Mouse (Mus musculus) lung, embryonic 15.5 days (tissue): Measurements from ENCODE around the gene Sdsl. TPM values are rescaled to one million over a fixed set of nuclear protein-coding genes. Genes with fewer than 3 reads are reported as not detected.

Source experiments
- ATAC-seq: fragments of 200-750 bp; cut with Nextera tagmentation; 2 replicates; pipeline ENCODE4 v1.8.0; 2017; ENCODE audit warnings: moderate number of reproducible peaks, borderline replicate concordance; ENCODE audit not compliant: low FRiP score, low TSS enrichment; ENCODE audit errors: extremely low read depth
- H3K27ac ChIP-seq: fragments of 300-500 bp; sonication (generic); 2 replicates; pipeline ENCODE4 v1.5.1; 2015; ENCODE audit warnings: moderate library complexity, mild to moderate bottlenecking, inconsistent platforms
- H3K27me3 ChIP-seq: fragments of 300-500 bp; sonication (generic); 2 replicates; pipeline ENCODE4 v1.6.1; 2015; ENCODE audit warnings: inconsistent platforms
- H3K36me3 ChIP-seq: fragments of 300-500 bp; sonication (generic); 2 replicates; pipeline ENCODE4 v1.6.1; 2015; ENCODE audit warnings: inconsistent platforms
- H3K4me1 ChIP-seq: fragments of 300-500 bp; sonication (generic); 2 replicates; pipeline ENCODE4 v1.6.1; 2015; ENCODE audit warnings: inconsistent platforms
- H3K4me2 ChIP-seq: fragments of 300-500 bp; sonication (generic); 2 replicates; pipeline ENCODE4 v1.6.1; 2015; ENCODE audit warnings: inconsistent platforms, mild to moderate bottlenecking, moderate library complexity
- H3K4me3 ChIP-seq: fragments of 300-500 bp; sonication (generic); 2 replicates; pipeline ENCODE4 v1.5.1; 2015; ENCODE audit warnings: mild to moderate bottlenecking, inconsistent platforms
- H3K9ac ChIP-seq: fragments of 300-500 bp; sonication (generic); 2 replicates; pipeline ENCODE4 v1.6.1; 2015; ENCODE audit warnings: inconsistent platforms
- H3K9me3 ChIP-seq: fragments of 300-500 bp; sonication (generic); 2 replicates; pipeline ENCODE4 v1.6.1; 2016; ENCODE audit warnings: inconsistent platforms
- WGBS: fragments of 180-500 bp; shearing (Covaris S2); methylation state at CpG from one replicate; pipeline ENCODE4 v1.1.7; 2015; 5-methylcytosine and 5-hydroxymethylcytosine counted together
- polyA plus RNA-seq: library from polyadenylated mRNA; unstranded; fragments of >200 nt; fragmentation: Nextera tagmentation; extraction: Ambion mirVana; gene quantifications from 2 replicates; pipeline ENCODE4 v1.2.1, GENCODE M21; 2015

Gene Sdsl
- polyA plus RNA-seq, 1 experiment from 2014 or later, result 7.3 TPM

DNA sequence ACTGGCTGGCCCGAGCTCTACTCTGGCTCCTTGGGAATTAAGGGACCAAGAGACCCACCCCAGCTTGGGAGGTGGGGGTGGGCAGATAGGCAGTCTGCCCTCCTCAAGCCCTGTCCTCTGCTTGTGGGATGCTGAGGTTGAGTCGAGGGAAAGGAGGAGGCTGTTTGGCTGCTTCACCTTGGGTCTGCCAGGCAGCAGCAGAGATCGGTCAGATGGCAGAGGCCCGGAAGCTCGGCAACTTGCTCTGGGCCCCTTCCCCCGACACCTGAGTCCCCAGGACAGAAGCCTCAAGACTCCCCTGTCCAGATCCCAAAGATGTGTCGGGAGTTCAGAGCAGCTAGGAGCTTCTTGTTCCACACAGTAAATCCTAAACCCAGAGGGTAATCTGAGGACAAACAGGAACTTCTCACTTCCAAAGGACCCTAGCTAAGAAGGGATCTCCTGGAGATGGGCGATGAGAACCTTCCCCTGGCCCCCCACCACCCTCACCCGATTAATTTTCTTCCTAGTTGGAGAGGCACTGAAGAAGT, 40.1 kb downstream of the Sdsl start:
- no peak for ATAC-seq
- Histone ChIP-seq H3K4me1 (peaks cover 17% of the 10 kb centered on the region), H3K9me3 (no peaks in the 10 kb centered on the region), H3K36me3 (no peaks in the 10 kb centered on the region), H3K4me3 (no peak overlapping the region), H3K27ac (no peak overlapping the region), H3K4me2 (no peak overlapping the region), H3K27me3 (peaks cover 99% of the 10 kb centered on the region), H3K9ac (no peak overlapping the region)
- WGBS, result 2% methylated on average over 9 of the region's 9 CpGs

DNA sequence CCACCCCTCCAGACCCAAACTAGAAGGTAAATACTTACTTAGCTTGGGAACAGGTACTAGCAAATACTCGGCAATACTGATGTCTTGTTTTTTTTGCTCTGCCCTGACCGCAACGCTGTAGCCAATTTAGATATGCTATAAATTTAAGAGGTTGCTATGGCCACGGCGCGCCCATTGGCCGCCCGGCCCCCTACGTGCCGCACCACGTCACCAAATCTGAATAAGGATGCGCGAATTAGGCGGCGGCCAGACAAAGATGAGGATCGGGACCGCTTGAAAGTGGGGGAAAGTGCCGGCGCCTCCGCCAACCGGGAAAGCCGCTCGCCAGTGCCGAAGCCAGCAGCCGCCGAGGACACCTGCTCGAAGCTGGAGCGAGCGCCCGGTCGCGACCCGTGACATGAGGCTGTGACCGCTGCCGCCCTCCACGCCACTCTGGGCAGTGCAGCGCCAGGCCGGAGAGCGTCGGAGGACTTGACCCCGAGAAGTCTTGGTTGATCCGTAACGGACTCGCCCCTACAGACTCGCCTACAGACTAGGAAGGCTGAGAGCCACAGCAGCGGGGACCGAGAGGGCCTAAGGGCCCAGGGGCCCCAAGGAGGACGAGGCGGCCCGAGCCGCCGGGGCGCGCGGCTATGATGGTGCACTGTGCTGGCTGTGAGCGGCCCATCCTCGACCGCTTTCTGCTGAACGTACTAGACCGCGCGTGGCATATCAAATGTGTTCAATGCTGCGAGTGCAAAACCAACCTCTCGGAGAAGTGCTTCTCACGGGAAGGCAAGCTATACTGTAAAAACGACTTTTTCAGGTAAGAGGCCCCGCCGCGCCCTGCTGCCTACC, 40.7 kb downstream of the Sdsl start, which contains the start of gene Lhx5:
Lhx5 (plus strand) TSS at position 51 of the 837 bp plus-strand sequence.
- Histone ChIP-seq H3K27me3 (peaks cover 99% of the 10 kb centered on the region), H3K4me1 (peaks cover 17% of the 10 kb centered on the region), H3K4me3 (no peak within 1 kb of the TSS), H3K4me2 (no peak within 1 kb of the TSS), H3K9me3 (no peaks in the 10 kb centered on the region), H3K9ac (no peak within 1 kb of the TSS), H3K36me3 (no peaks in the 10 kb centered on the region), H3K27ac (no peak within 1 kb of the TSS)
- ATAC-seq, result no peak
- under 1% methylated on average over 69 of the region's 69 CpGs for WGBS

DNA sequence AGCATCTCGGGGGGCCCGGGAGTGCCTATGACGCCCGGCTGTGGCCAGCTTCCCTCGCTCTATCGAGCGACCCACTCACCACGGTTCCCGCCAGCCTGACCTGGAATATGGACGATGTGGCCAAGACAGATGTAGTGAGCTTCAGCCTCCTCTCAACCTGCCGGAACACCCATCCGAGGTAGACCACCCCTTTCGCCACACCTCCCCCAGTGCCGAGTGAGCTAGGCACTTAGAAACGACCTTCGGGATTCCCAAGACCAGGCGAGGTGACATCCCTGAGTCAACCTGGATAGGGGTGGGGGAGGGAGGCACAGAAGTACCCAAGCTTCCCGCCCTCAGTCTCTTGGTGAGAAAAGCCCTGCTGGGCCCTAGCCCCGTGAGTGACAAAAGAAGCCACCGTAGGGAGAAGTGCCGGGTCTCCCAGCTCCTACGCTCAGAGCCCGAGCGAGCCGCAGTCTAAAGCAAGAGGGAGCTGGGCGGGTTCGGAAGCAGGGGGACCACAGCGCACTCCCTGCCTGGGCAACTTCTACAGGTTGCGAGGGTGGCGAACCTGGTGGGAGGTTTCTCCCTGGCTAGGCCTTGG, 41.5 kb downstream of the Sdsl start:
- H3K9me3 ChIP-seq, result no peaks in the 10 kb centered on the region
- peaks cover 14% of the 10 kb centered on the region for H3K4me1 ChIP-seq
- H3K27me3 ChIP-seq, result peaks cover 99% of the 10 kb centered on the region
- no peak overlapping the region for H3K9ac ChIP-seq
- 2% methylated on average over 30 of the region's 30 CpGs for WGBS
- no peak overlapping the region for H3K4me2 ChIP-seq
- H3K27ac ChIP-seq, result no peak overlapping the region
- H3K36me3 ChIP-seq, result no peaks in the 10 kb centered on the region
- no peak overlapping the region for H3K4me3 ChIP-seq
- no peak for ATAC-seq

DNA sequence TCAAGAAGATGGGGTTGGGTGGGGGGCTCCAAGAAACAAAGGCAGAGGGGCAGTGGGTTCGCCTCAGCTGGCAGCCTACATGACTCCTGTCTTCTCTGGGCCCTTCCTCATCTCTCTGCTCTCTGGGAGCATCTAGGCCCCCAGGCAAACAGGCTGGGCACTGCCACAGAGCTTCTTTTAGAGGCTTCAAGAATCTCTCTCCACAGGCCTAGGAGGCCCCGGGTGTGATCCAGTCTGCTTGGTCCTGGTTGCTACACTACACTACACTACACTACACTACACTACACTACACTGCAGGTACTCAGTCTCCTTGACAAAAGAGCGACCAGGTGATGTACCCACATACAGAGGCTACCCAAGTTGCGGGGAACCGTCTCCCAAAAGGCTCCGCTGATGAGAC, 42.9 kb downstream of the Sdsl start:
- no peaks in the 10 kb centered on the region for H3K36me3 ChIP-seq
- no peak for ATAC-seq
- H3K27ac ChIP-seq, result no peak overlapping the region
- H3K4me1 ChIP-seq, result peaks cover 4% of the 10 kb centered on the region; the same call in 1 of the 2 replicates
- no peak overlapping the region for H3K4me2 ChIP-seq
- WGBS, result 7% methylated on average over 6 of the region's 6 CpGs
- no peaks in the 10 kb centered on the region for H3K9me3 ChIP-seq
- no peak overlapping the region for H3K4me3 ChIP-seq
- no peak overlapping the region for H3K9ac ChIP-seq
- H3K27me3 ChIP-seq, result peaks cover 98% of the 10 kb centered on the region

DNA sequence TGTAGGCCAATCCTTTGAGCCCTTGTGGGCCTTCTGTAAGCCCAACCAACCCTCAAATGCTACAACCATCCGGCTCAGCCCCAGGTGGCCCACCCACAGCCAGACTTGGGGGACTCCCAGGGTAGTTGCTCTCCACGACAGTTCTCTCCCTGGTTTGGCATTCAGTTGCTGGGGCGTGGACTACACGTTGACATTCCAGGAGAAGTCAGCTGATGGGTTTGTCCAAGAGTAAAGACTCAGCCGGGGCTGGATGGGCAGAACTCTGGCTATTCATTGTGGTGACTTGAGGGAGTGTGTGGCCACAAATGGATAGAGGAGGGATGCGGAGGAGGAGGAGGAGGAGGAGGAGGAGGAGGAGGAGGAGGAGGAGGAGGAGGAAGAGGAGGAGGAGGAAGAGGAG, 43.6 kb downstream of the Sdsl start:
- Histone ChIP-seq H3K4me2 (no peak overlapping the region), H3K9ac (no peak overlapping the region), H3K27me3 (peaks cover 98% of the 10 kb centered on the region), H3K9me3 (no peaks in the 10 kb centered on the region), H3K36me3 (no peaks in the 10 kb centered on the region), H3K4me1 (peaks cover 4% of the 10 kb centered on the region; the same call in 1 of the 2 replicates), H3K27ac (no peak overlapping the region), H3K4me3 (no peak overlapping the region)
- 3% methylated on average over 5 of the region's 6 CpGs for WGBS
- ATAC-seq, result no peak

DNA sequence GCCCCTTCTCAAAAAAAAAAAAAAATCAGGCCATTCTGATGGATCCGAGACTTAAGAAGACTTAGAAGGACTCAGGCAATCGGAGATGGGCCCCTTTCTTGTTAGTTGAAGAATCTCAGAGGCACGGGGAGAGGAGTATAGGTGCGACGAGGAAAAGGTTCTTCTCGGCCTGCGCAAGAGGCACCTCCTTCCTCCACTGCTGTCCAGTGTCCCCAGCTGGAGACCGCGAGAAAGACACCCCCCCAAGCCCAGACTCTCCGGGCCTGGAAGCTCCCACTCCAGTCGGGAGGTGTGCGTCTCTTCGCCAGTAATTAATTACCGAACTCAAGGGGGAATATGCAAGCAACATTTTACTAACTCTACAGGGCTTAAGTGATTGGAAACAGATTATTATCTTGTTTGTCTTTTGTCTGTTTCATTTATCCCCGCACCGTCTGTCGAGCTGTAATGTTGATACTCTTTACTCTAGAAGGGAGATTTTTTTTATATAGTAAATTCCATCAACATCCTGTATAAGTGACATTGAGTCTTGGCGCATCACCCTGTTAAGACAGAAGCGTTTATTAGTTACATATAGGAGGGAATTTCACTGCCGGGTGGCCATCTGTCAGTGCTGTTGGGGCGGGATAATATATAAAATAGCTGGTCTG, 44.3 kb downstream of the Sdsl start:
- Histone ChIP-seq H3K36me3 (no peaks in the 10 kb centered on the region), H3K27me3 (peaks cover 98% of the 10 kb centered on the region), H3K27ac (no peak overlapping the region), H3K9ac (no peak overlapping the region), H3K4me1 (peaks cover 4% of the 10 kb centered on the region; the same call in 1 of the 2 replicates), H3K4me3 (no peak overlapping the region), H3K9me3 (no peaks in the 10 kb centered on the region), H3K4me2 (no peak overlapping the region)
- no peak for ATAC-seq
- under 1% methylated on average over 21 of the region's 21 CpGs for WGBS

DNA sequence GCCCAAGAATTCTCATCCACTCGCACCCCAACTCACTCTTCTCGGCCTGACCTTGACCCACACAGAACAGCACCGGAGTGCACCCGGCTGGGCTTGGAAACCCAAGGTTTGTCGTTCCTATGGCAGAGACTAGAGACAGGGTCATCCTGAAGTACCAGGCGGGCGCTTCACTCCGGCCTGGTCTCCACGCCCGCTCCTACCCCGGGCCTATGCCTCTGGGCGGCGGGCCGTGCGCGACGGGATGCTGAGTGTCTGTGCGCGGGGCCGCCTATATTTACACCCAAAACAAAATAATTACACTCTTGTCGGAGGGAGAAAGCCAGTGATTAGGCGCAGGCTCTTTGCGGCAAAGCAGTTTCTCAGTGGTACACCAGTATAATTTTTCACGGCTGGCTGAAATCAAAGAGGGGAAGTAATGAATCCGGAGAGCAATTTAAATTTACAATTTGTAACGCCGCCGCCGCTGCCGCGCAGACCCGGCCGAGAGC, 45.1 kb downstream of the Sdsl start:
- H3K4me3 ChIP-seq, result no peak overlapping the region
- H3K9me3 ChIP-seq, result no peaks in the 10 kb centered on the region
- no peaks in the 10 kb centered on the region for H3K36me3 ChIP-seq
- H3K27ac ChIP-seq, result no peak overlapping the region
- no peak overlapping the region for H3K4me2 ChIP-seq
- peaks cover 98% of the 10 kb centered on the region for H3K27me3 ChIP-seq
- H3K4me1 ChIP-seq, result peaks cover 4% of the 10 kb centered on the region; the same call in 1 of the 2 replicates
- under 1% methylated on average over 33 of the region's 33 CpGs for WGBS
- ATAC-seq, result no peak
- no peak overlapping the region for H3K9ac ChIP-seq

DNA sequence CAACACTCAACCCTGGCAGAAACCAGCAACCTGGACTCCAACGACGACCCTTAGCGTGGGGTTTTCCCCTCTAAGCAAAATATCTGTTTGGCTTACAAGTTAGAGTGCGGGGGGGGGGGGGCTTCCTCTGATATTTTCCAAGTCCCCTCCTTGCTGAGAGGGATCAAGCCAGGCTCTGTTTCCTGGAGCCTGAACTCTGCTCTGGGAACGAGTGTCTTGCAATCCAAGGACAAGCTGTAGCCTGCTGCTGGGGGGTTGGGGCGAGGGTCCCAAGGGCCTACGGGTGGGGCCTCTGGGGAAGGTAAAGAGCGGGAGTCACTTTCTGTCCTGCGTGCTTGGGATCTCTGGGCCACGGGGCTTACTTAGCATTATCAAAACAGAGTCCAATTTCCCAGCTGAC, 46.0 kb downstream of the Sdsl start:
- 2% methylated on average over 10 of the region's 10 CpGs for WGBS
- no peak for ATAC-seq
- H3K9me3 ChIP-seq, result no peaks in the 10 kb centered on the region
- H3K27ac ChIP-seq, result no peak overlapping the region
- H3K4me1 ChIP-seq, result peaks cover under 1% of the 10 kb centered on the region; the same call in 1 of the 2 replicates
- peaks cover 98% of the 10 kb centered on the region for H3K27me3 ChIP-seq
- no peak overlapping the region for H3K4me2 ChIP-seq
- H3K9ac ChIP-seq, result no peak overlapping the region
- H3K36me3 ChIP-seq, result no peaks in the 10 kb centered on the region
- no peak overlapping the region for H3K4me3 ChIP-seq

DNA sequence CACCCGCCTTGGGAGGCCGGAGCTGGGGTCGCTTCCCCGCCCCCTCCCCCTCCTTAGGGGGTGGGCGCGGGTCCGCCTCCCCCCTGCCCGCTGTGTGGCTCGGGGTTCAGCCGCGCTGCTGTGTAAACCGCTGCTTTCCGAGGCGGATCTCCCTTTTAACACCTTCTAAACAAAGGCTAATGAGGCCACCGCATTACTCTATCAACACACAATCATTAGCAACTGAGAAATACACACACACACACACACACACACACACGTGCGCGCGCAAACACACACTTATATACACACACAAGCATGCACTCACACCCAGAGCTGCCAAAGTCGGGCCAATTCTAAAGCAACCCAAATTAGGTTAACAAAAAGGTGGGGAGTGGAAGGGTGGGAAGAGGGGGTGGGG, 46.9 kb downstream of the Sdsl start:
- no peak overlapping the region for H3K4me2 ChIP-seq
- no peaks in the 10 kb centered on the region for H3K9me3 ChIP-seq
- H3K27ac ChIP-seq, result no peak overlapping the region
- H3K27me3 ChIP-seq, result peaks cover 95% of the 10 kb centered on the region
- H3K4me1 ChIP-seq, result no peaks in the 10 kb centered on the region
- no peak overlapping the region for H3K4me3 ChIP-seq
- no peak overlapping the region for H3K9ac ChIP-seq
- ATAC-seq, result no peak
- WGBS, result 0% methylated on average over 20 of the region's 20 CpGs
- H3K36me3 ChIP-seq, result no peaks in the 10 kb centered on the region

DNA sequence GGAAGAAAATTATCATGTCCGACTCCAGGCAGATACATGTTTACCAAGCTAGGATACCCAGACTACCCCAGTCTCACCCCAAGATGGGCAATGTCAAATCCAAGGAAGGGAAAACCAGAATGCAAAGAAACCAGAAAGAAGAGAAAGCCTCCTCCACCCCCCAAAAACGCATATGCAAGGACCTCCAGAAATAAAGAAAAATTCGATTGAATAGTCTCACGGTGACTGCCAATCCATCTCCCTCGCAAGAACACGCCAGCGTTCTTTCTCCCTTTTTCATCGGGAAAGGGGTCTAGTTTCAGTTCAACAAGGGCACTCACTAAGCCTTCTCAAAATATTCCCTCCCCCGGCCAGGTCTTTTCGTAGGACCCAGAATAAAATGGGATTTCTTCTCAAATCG, 48.0 kb downstream of the Sdsl start:
- Histone ChIP-seq H3K4me2 (no peak overlapping the region), H3K9ac (no peak overlapping the region), H3K36me3 (no peaks in the 10 kb centered on the region), H3K4me1 (no peaks in the 10 kb centered on the region), H3K27ac (no peak overlapping the region), H3K9me3 (no peaks in the 10 kb centered on the region), H3K27me3 (peaks cover 85% of the 10 kb centered on the region), H3K4me3 (no peak overlapping the region)
- WGBS, result 3% methylated on average over 11 of the region's 11 CpGs
- ATAC-seq, result no peak

DNA sequence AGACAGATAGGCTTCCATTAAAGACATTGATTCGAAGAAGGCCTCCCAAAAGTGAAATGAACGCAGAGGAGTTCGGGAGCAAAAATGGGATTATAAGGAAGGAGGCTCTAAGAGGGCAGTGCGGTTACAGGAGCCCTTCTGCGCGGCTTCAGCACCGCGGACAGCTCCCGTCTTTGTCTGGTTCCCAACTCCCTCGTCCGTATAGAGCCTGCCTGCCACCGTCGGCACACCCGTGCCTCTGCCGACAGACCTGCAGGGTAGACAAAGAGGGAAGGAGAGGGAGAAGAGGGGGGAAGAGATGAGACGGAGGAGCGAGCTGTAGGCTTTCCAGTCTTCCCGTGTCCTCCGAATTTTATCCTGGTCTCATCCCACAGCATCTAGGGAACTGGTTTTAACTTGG, 48.6 kb downstream of the Sdsl start:
- H3K27me3 ChIP-seq, result peaks cover 79% of the 10 kb centered on the region
- no peaks in the 10 kb centered on the region for H3K9me3 ChIP-seq
- no peak overlapping the region for H3K9ac ChIP-seq
- H3K4me2 ChIP-seq, result no peak overlapping the region
- no peak overlapping the region for H3K4me3 ChIP-seq
- no peaks in the 10 kb centered on the region for H3K36me3 ChIP-seq
- ATAC-seq, result no peak
- H3K4me1 ChIP-seq, result no peaks in the 10 kb centered on the region
- under 1% methylated on average over 19 of the region's 19 CpGs for WGBS
- H3K27ac ChIP-seq, result no peak overlapping the region

DNA sequence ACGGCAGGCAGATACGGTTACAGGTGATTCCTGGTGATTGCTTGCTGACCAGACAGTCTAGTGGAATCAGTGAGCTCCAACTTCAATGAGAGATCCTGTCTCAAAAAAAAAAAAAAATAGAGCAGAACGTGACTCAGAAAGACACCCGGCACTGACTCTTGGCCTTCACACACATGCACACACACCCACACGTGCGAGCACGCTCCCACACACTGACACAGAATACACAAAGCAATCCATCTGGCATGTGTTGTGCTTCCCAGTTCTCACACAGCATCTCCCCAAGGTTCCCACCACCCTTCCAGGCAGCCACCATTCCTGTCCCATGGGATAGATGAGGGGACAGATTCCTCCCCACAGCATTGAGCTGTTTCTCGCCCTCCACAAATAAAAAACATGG, 52.5 kb downstream of the Sdsl start:
- Histone ChIP-seq H3K36me3 (no peaks in the 10 kb centered on the region), H3K27me3 (peaks cover 47% of the 10 kb centered on the region), H3K4me2 (no peak overlapping the region), H3K9me3 (no peaks in the 10 kb centered on the region), H3K27ac (no peak overlapping the region), H3K4me1 (no peaks in the 10 kb centered on the region), H3K9ac (no peak overlapping the region), H3K4me3 (no peak overlapping the region)
- no peak for ATAC-seq
- 78% methylated on average over 8 of the region's 8 CpGs for WGBS
